Mouse (Mus musculus) stomach, postnatal 0 days (tissue): ENCODE measurements at regions not wholly inside any gene's neighbourhood (a gene's known extent, or its start where the extent isn't known, plus 50 kb on each side); places are given as distances from the start of the nearest gene placed in this dataset.

Source experiments
- CTCF ChIP-seq: IDR thresholded peaks from 2 replicates; pipeline ENCODE4 v1.5.1; 2016; ENCODE audit warnings: antibody characterized with exemption, low read depth, mild to moderate bottlenecking, moderate library complexity
- EP300 ChIP-seq: optimal IDR thresholded peaks from 2 replicates; pipeline ENCODE3; 2016; ENCODE audit warnings: antibody characterized with exemption

DNA sequence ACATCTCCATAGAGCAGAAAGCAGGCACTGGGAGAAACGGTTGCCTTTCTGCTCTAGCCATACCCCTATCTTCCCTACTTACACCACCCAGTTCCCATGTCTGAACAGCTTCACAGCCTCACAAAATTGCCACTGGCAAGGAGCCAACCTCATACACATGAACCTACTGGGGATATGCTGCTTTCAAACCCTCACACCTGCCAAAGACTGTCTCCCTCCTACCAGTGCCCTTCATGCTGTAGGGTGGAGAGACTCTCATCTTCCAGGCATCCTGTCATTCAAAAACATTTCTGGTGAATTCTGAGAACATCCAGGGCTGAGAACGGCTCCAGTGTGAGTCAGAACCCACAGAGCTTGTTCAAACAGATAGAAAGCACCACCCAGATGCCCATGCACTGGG lies 63.4 kb upstream of the Xylt1 start:
- TF ChIP-seq CTCF (no peak), EP300 (no peak)
